Mouse (Mus musculus) 3134 (cell line): ENCODE data around the gene Vps37b.

Experiments used
- DNase-seq: peaks from one replicate; pipeline ENCODE4 v3.0.0-alpha.2; 2011; ENCODE audit warnings: low spot score; ENCODE audit not compliant: insufficient read length; ENCODE audit errors: extremely low read depth

Gene Vps37b

GRCm38 (mm10) chr5:124005151-124005500 is 26.9 kb downstream of the Vps37b start:
- no peak for DNase-seq

- no peak for DNase-seq
These were observed 27.5 kb downstream of the Vps37b start for GRCm38 (mm10) chr5:124004356-124005150.

DNA sequence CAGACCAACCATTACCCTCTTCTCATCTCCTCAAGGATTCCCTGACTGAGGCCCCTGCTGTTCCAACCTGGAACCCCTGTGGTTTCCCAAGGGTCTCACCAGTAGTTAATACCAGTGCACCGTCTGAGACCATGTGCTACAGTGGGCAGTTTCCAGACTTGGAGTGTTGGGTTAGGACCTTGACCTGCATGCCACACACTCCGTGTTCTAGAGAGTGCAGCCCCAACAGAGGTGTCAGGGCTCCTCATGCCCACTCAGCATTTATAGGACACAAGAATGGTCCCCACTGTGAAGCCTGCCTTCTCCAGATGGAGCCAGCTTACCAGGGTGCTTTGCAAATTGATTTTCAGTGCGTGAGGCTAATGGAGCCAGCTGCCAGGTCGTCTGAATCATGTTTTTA is 28.7 kb downstream of the Vps37b start:
- DNase-seq = no peak

- DNase-seq = no peak
These were observed 29.2 kb downstream of the Vps37b start for GRCm38 (mm10) chr5:124002876-124003275.

GRCm38 (mm10) chr5:124001274-124001673 is 30.8 kb downstream of the Vps37b start:
- no peak for DNase-seq

- peak; percentile 72 for DNase-seq
These were observed 31.2 kb downstream of the Vps37b start for GRCm38 (mm10) chr5:124000824-124001223.

GRCm38 (mm10) chr5:123998370-123998769 is 33.7 kb downstream of the Vps37b start:
- no peak for DNase-seq

GRCm38 (mm10) chr5:123997811-123998210 is 34.3 kb downstream of the Vps37b start:
- no peak for DNase-seq

- no peak for DNase-seq
These were observed 34.8 kb downstream of the Vps37b start for GRCm38 (mm10) chr5:123997211-123997751.

DNA sequence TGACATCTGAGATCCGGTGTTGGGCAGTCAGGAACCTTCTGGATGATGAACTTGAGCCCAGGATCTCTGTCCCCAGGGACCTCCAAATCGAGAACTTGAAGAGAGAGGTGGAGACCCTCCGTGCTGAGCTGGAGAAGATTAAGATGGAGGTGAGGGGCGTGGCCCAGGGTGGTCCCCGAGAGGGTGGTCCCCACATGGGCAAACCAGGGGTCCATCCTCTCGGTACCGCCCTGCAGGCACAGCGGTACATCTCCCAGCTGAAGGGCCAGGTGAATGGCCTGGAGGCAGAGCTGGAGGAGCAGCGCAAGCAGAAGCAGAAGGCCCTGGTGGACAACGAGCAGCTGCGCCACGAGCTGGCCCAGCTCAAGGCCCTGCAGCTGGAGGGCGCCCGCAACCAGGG is 35.4 kb downstream of the Vps37b start:
- DNase-seq = no peak

DNA sequence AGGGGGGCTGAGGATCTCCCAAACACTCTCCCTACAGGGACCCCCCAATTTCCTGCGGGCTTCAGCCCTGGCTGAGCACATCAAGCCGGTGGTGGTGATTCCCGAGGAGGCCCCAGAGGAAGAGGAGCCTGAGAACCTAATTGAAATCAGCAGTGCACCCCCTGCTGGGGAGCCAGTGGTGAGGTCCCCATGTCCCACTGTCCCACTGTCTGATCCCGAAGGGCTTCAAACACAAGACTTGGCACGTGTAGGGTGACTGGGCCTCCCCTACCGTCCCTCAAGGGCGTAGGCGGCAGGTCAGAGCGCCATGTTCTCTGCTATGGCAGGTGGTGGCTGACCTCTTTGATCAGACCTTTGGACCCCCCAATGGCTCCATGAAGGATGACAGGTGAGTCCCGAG is 35.9 kb downstream of the Vps37b start:
- DNase-seq = no peak

DNA sequence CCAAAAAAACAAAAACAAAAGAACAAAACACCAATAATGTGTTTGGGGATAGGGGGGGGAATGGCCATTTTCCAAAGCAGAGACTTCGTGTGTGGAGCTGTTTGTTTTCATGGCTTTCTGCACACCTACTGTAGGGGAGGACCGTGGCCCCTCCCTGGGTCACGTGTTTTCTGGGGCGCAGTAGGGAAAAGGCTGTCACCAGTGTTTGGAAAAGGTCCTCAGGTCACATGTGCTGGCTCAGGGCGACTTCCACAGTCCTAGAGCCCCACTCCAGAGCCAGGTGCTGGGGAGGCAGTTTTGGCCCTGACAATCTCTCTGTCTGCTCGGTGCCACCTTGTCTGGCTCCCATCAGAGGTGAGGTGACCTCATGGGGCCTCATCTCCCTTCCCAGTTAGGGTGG is 36.7 kb downstream of the Vps37b start:
- DNase-seq = no peak

DNA sequence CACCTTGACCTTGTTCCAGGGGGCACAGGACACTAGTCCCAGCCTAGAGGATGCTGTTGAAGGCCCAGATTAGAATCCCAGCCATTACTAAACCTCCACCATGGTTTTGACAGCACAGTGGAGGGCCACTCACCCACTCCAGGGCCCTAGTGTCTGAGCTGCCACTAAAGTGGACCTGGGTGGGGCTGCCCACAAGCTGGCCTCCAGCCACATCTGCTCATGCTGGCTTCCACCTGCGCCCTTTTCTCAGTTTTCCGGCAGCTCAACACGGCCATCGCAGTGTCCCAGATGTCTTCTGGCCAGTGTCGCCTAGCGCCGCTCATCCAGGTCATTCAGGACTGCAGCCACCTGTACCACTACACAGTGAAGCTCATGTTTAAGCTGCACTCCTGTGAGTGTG is 37.6 kb downstream of the Vps37b start:
- DNase-seq = no peak

DNA sequence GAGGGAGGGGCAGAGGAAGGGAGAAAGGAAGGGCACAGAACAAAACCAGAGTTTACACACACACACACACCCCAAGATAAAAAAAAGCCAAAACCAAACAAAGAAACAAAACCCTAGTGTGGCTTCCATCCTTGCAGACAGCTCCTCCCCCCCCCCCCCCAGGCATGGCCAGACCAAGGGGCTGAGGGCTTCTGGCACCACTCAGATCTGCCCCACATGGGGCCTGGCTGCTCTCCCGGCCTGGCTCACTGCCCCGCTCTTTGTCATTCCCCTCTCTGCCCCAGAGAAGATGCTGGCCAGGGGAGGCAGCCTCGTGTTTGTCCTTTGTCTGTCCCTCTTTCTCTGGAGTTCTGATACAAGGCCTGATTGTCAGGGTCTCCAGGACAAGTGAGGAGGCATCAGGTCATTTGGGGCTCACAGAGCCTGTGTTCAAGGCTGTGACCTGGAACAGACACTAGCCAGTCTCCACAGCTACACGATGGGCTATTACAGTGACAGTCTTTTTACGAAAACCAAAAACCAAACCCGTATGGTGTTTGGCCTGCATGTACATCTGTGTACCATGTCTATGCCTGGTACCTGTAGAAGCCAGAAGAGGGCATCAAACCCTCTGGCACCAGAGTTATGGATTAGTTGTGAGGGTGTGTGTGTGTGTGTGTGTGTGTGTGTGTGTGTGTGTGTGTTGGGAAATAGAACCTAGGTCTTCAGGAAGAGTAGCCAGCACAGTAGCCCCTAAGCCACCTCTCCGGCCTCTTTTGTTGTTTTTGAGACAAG is 38.6 kb downstream of the Vps37b start:
- DNase-seq = no peak

DNA sequence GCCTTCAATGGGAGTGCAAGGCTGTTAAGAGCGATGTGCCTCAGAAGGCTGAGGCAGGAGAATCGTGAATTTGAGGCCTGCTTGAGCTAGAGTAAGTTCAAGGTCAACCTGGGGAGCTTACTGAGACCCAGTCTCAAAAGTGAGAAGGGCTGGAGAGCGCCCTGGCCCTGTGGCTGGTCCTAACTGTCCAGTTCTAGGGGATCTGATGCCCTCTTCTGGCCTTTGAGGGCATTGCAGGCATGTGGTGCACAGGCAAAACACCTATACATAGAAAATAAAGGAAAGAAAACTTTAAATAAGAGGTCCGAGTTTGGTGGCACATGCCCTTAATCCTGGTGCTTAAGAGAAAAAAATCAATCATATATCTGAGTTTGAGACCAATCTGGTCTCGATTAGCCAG is 39.3 kb downstream of the Vps37b start:
- peak; percentile 55 for DNase-seq

DNA sequence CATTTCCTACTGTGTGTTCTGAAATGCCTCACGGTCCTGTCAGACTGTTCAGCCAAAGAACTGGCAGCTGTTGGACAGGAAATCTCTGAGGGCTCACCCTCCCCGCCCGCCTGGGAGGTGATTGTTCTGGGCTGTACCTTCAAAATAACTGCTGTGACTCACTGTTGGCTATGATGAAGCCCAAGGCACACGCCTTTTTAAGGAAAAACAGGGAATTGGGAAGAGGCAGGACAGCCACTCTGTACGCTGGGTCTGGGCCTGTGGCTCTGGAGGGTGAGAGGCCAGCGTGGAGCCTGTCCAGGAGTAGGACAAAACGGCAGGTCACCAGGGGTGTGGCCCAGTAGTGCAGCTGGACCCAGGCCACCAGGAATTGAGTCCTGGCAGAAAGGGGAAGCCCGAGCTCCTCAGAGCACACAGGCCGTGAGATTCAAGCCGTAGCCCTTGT is 39.9 kb downstream of the Vps37b start:
- DNase-seq = peak; percentile 85

DNA sequence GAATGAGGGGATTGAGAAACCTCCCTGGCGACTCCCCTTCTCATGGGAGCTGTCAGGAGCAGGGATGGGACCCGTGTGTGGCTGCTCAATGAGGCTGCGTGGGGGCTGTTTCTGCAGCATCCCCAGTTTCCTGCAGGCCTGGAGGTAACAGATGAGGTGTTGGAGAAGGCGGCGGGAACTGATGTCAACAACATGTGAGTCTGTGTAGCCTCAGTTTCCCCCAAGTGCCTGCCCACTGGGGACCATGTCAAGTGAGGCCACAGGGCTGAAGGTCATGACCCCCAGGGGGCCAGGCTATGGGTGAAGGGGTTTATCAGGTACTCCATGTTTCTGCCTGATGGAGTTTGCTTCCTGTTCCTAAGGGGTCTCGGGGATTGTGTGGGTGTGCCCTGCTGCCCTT is 40.7 kb downstream of the Vps37b start:
- no peak for DNase-seq

- no peak for DNase-seq
These were observed 41.9 kb downstream of the Vps37b start for GRCm38 (mm10) chr5:123989941-123990885.

DNA sequence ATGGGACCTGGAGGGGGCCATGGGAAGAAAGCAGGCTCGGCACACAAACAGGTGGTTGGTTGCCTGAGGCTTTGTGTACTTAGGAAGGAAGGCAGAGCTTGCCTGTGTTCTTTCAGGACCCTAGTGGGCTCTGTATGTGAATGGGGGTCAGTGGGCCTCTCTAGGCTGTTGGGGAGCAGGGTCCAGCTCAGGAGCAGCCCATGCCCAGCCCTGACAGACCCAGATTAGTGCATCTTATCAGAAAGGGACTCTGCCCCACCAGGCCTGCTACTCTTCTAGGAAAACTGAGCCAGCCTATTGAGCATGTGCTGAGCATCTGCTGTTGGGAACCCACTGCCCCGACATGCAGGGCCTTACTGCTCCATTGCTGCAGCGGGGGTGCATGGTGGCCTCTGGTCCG is 44.6 kb downstream of the Vps37b start:
- DNase-seq = no peak

- no peak for DNase-seq
These were observed 45.1 kb downstream of the Vps37b start for GRCm38 (mm10) chr5:123986925-123987324.

DNA sequence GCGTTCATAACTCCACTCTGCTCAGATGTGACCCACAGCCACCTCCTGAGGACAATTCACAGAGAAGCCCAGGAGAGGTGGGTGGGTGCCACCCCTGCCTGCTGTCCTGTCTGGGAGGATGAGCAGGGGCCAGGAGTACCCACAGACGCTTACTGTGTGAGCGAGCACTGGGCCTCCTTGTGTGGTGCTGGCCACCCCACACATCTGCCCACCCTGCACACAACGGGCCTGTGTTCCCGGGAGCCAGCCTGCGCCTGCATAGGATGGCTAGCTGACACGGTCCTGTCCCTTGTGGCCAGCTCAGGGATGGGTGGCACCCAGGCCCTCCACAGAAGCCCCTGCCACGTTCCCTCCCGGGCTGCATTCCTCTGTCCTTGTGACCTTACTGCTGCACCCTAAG is 46.6 kb downstream of the Vps37b start:
- DNase-seq = no peak
